Mouse (Mus musculus) kidney, postnatal 25 days (tissue): ENCODE data around the gene Haus2.

Experiments used
- DNase-seq, 2 experiments: peaks; one replicate each; pipeline ENCODE4 v3.0.0; 2021; ENCODE audit warnings: mixed read lengths in 2 of 2

The Haus2 gene

DNA sequence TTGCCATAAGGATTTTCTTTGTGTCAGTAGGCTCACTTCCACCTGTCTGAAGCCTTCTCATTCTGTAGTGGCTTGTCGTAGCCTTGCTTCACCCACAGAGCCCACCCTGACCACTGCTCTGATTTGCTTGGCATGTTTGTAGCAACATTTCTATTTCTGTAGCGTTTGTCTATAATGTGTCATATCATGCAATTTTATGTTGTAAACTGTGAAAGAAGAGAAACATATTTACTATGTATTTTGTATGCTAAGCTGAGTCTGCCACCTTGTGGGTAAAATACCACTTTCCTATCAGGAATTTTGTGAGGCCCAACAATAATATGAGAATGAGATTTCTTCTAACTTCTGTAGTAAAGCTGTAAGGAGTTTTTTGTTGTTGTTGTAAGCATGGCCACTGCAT, 61.1 kb downstream of the Haus2 start:
- DNase-seq, result no peak
